Mouse (Mus musculus): Measurements from ENCODE around the gene Ush1g. TPM values are rescaled to one million over a fixed set of nuclear protein-coding genes. Genes with fewer than 3 reads are reported as not detected.

Ush1g gene
- polyA plus RNA-seq, 1 experiment from 2014 or later, result not detected

GRCm38 (mm10) chr11:115319704-115320383, 2.0 kb downstream of the Ush1g start:
- no peak for DNase-seq (ENCODE audit: low spot score)

GRCm38 (mm10) chr11:115318245-115319027, 3.4 kb downstream of the Ush1g start:
- H3K9me3 ChIP-seq (ENCODE audit: control insufficient read depth, low read length), result no peaks in the 10 kb centered on the region
- H3K27ac ChIP-seq (ENCODE audit: low read depth, low read length), result no peak overlapping the region
- 6% methylated on average over 63 of the region's 63 CpGs for WGBS
- H3K27me3 ChIP-seq (ENCODE audit: control insufficient read depth, insufficient read depth, low read length), result peaks cover 92% of the 10 kb centered on the region
- ATAC-seq (ENCODE audit: insufficient read depth, low FRiP score, low TSS enrichment), result no peak
- H3K9ac ChIP-seq (ENCODE audit: low read length), result no peak overlapping the region; the same call in 1 of the 2 replicates
- H3K4me2 ChIP-seq (ENCODE audit: low read depth), result no peak overlapping the region
- H3K4me1 ChIP-seq (ENCODE audit: control insufficient read depth, insufficient read depth, low read length), result peaks cover 5% of the 10 kb centered on the region; the same call in 1 of the 2 replicates
- no peak overlapping the region for H3K4me3 ChIP-seq (ENCODE audit: low read depth, low read length)
- no peaks in the 10 kb centered on the region for H3K36me3 ChIP-seq (ENCODE audit: control insufficient read depth, insufficient read depth, low read length)
- no peak for DNase-seq (ENCODE audit: low spot score)

More at GRCm38 (mm10) chr11:115319704-115320383, 2.0 kb downstream of the Ush1g start:
- ATAC-seq (ENCODE audit: insufficient read depth, low FRiP score, low TSS enrichment), result no peak
- 6% methylated on average over 16 of the region's 18 CpGs for WGBS
- Histone ChIP-seq H3K4me1 (ENCODE audit: control insufficient read depth, insufficient read depth, low read length) (peaks cover 5% of the 10 kb centered on the region; the same call in 1 of the 2 replicates), H3K36me3 (ENCODE audit: control insufficient read depth, insufficient read depth, low read length) (no peaks in the 10 kb centered on the region), H3K9ac (ENCODE audit: low read length) (no peak overlapping the region), H3K27me3 (ENCODE audit: control insufficient read depth, insufficient read depth, low read length) (peaks cover 98% of the 10 kb centered on the region), H3K27ac (ENCODE audit: low read depth, low read length) (no peak overlapping the region), H3K4me2 (ENCODE audit: low read depth) (no peak overlapping the region), H3K4me3 (ENCODE audit: low read depth, low read length) (no peak overlapping the region), H3K9me3 (ENCODE audit: control insufficient read depth, low read length) (no peaks in the 10 kb centered on the region)

- 69% methylated on average over 7 of the region's 7 CpGs for WGBS
- Histone ChIP-seq H3K27me3 (ENCODE audit: control insufficient read depth, insufficient read depth, low read length) (peaks cover 82% of the 10 kb centered on the region), H3K4me2 (ENCODE audit: low read depth) (no peak overlapping the region), H3K9me3 (ENCODE audit: control insufficient read depth, low read length) (no peaks in the 10 kb centered on the region), H3K27ac (ENCODE audit: low read depth, low read length) (no peak overlapping the region), H3K36me3 (ENCODE audit: control insufficient read depth, insufficient read depth, low read length) (no peaks in the 10 kb centered on the region), H3K4me3 (ENCODE audit: low read depth, low read length) (no peak overlapping the region), H3K9ac (ENCODE audit: low read length) (no peak overlapping the region), H3K4me1 (ENCODE audit: control insufficient read depth, insufficient read depth, low read length) (peaks cover 5% of the 10 kb centered on the region; the same call in 1 of the 2 replicates)
- ATAC-seq (ENCODE audit: insufficient read depth, low FRiP score, low TSS enrichment) (no peak), DNase-seq (ENCODE audit: low spot score) (no peak)
These were observed 4.6 kb downstream of the Ush1g start for GRCm38 (mm10) chr11:115317204-115317603.

GRCm38 (mm10) chr11:115314249-115314648, 7.6 kb downstream of the Ush1g start:
- H3K27me3 ChIP-seq (ENCODE audit: control insufficient read depth, insufficient read depth, low read length), result peaks cover 52% of the 10 kb centered on the region

GRCm38 (mm10) chr11:115308781-115309180, 13.1 kb downstream of the Ush1g start:
- WGBS, result 72% methylated on average over 1 of the region's 1 CpGs
- H3K36me3 ChIP-seq (ENCODE audit: control insufficient read depth, insufficient read depth, low read length), result no peaks in the 10 kb centered on the region
- no peak overlapping the region for H3K9ac ChIP-seq (ENCODE audit: low read length)
- H3K27ac ChIP-seq (ENCODE audit: low read depth, low read length), result no peak overlapping the region
- no peak overlapping the region for H3K4me2 ChIP-seq (ENCODE audit: low read depth)
- no peaks in the 10 kb centered on the region for H3K4me1 ChIP-seq (ENCODE audit: control insufficient read depth, insufficient read depth, low read length)
- DNase-seq (ENCODE audit: low spot score) (no peak), ATAC-seq (ENCODE audit: insufficient read depth, low FRiP score, low TSS enrichment) (no peak)
- H3K4me3 ChIP-seq (ENCODE audit: low read depth, low read length), result no peak overlapping the region
- H3K9me3 ChIP-seq (ENCODE audit: control insufficient read depth, low read length), result no peaks in the 10 kb centered on the region
- peaks cover 2% of the 10 kb centered on the region; the same call in 1 of the 2 replicates for H3K27me3 ChIP-seq (ENCODE audit: control insufficient read depth, insufficient read depth, low read length)

More at GRCm38 (mm10) chr11:115314249-115314648, 7.6 kb downstream of the Ush1g start:
- Histone ChIP-seq H3K4me3 (ENCODE audit: low read depth, low read length) (no peak overlapping the region), H3K36me3 (ENCODE audit: control insufficient read depth, insufficient read depth, low read length) (no peaks in the 10 kb centered on the region), H3K9me3 (ENCODE audit: control insufficient read depth, low read length) (no peaks in the 10 kb centered on the region), H3K9ac (ENCODE audit: low read length) (no peak overlapping the region), H3K27ac (ENCODE audit: low read depth, low read length) (no peak overlapping the region), H3K4me2 (ENCODE audit: low read depth) (no peak overlapping the region), H3K4me1 (ENCODE audit: control insufficient read depth, insufficient read depth, low read length) (no peaks in the 10 kb centered on the region)
- 52% methylated on average over 2 of the region's 2 CpGs for WGBS
- DNase-seq (ENCODE audit: low spot score), result no peak
- ATAC-seq (ENCODE audit: insufficient read depth, low FRiP score, low TSS enrichment), result no peak

- no peak within 1 kb of the TSS for H3K4me2 ChIP-seq (ENCODE audit: low read depth)
- H3K9ac ChIP-seq (ENCODE audit: low read length), result no peak within 1 kb of the TSS
- H3K4me1 ChIP-seq (ENCODE audit: control insufficient read depth, insufficient read depth, low read length), result no peaks in the 10 kb centered on the region
- no peak within 1 kb of the TSS for H3K27ac ChIP-seq (ENCODE audit: low read depth, low read length)
- H3K27me3 ChIP-seq (ENCODE audit: control insufficient read depth, insufficient read depth, low read length), result no peaks in the 10 kb centered on the region
- H3K4me3 ChIP-seq (ENCODE audit: low read depth, low read length), result no peak within 1 kb of the TSS
- no peaks in the 10 kb centered on the region for H3K36me3 ChIP-seq (ENCODE audit: control insufficient read depth, insufficient read depth, low read length)
- WGBS, result 14% methylated on average over 8 of the region's 8 CpGs
- DNase-seq (ENCODE audit: low spot score) (no peak), ATAC-seq (ENCODE audit: insufficient read depth, low FRiP score, low TSS enrichment) (no peak)
- no peaks in the 10 kb centered on the region for H3K9me3 ChIP-seq (ENCODE audit: control insufficient read depth, low read length)
These were observed 15.0 kb downstream of the Ush1g start, which contains the start of gene Otop2 for GRCm38 (mm10) chr11:115306863-115307262. TSS of gene Otop2 (plus strand) at chr11:115307163.

- Histone ChIP-seq H3K36me3 (ENCODE audit: control insufficient read depth, insufficient read depth, low read length) (no peaks in the 10 kb centered on the region), H3K9me3 (ENCODE audit: control insufficient read depth, low read length) (no peaks in the 10 kb centered on the region), H3K4me1 (ENCODE audit: control insufficient read depth, insufficient read depth, low read length) (no peaks in the 10 kb centered on the region), H3K27ac (ENCODE audit: low read depth, low read length) (no peak overlapping the region), H3K27me3 (ENCODE audit: control insufficient read depth, insufficient read depth, low read length) (no peaks in the 10 kb centered on the region; the same call in 1 of the 2 replicates), H3K9ac (ENCODE audit: low read length) (no peak overlapping the region), H3K4me3 (ENCODE audit: low read depth, low read length) (no peak overlapping the region), H3K4me2 (ENCODE audit: low read depth) (no peak overlapping the region)
- no peak for DNase-seq (ENCODE audit: low spot score)
- no peak for ATAC-seq (ENCODE audit: insufficient read depth, low FRiP score, low TSS enrichment)
- 81% methylated on average over 8 of the region's 8 CpGs for WGBS
These were observed 18.7 kb downstream of the Ush1g start for GRCm38 (mm10) chr11:115303167-115303566.

GRCm38 (mm10) chr11:115301351-115301750, 20.5 kb downstream of the Ush1g start:
- Histone ChIP-seq H3K9me3 (ENCODE audit: control insufficient read depth, low read length) (no peaks in the 10 kb centered on the region), H3K9ac (ENCODE audit: low read length) (no peak overlapping the region), H3K36me3 (ENCODE audit: control insufficient read depth, insufficient read depth, low read length) (no peaks in the 10 kb centered on the region), H3K4me2 (ENCODE audit: low read depth) (no peak overlapping the region), H3K4me1 (ENCODE audit: control insufficient read depth, insufficient read depth, low read length) (peaks cover 3% of the 10 kb centered on the region; the same call in 1 of the 2 replicates), H3K27ac (ENCODE audit: low read depth, low read length) (no peak overlapping the region), H3K27me3 (ENCODE audit: control insufficient read depth, insufficient read depth, low read length) (peaks cover 5% of the 10 kb centered on the region; the same call in 1 of the 2 replicates), H3K4me3 (ENCODE audit: low read depth, low read length) (no peak overlapping the region)
- DNase-seq (ENCODE audit: low spot score) (no peak), ATAC-seq (ENCODE audit: insufficient read depth, low FRiP score, low TSS enrichment) (no peak)
- 85% methylated on average over 2 of the region's 2 CpGs for WGBS
